Mouse (Mus musculus): ENCODE measurements at regions not wholly inside any gene's neighbourhood (a gene's known extent, or its start where the extent isn't known, plus 50 kb on each side); places are given as distances from the start of the nearest gene placed in this dataset.

GRCm38 (mm10) chr12:12607995-12608394, 333.7 kb downstream of the Mycn start:
- Histone ChIP-seq H3K36me3 (ENCODE audit: insufficient read depth, low read length) (no peaks in the 10 kb centered on the region), H3K4me3 (ENCODE audit: low read length) (no peak overlapping the region), H3K9me3 (ENCODE audit: low read length) (no peaks in the 10 kb centered on the region), H3K27ac (no peak overlapping the region), H3K4me2 (ENCODE audit: low read depth, low read length) (no peak overlapping the region), H3K27me3 (ENCODE audit: insufficient read depth, low read length) (no peaks in the 10 kb centered on the region), H3K9ac (replicated peaks; ENCODE audit: low read length) (no peak overlapping the region), H3K4me1 (ENCODE audit: insufficient read depth, low read length) (no peaks in the 10 kb centered on the region)
- ATAC-seq: no peak
- WGBS: 73% methylated on average over 4 of the region's 4 CpGs
- TF ChIP-seq CTCF (IDR thresholded peaks at IDR 0.05; ENCODE audit: low read depth): no peak
- DNase-seq (ENCODE audit: low spot score): no peak

GRCm38 (mm10) chr12:12606911-12607310, 334.8 kb downstream of the Mycn start:
- ATAC-seq (no peak), DNase-seq (ENCODE audit: low spot score) (no peak)
- Histone ChIP-seq H3K27me3 (ENCODE audit: insufficient read depth, low read length) (no peaks in the 10 kb centered on the region), H3K4me2 (ENCODE audit: low read depth, low read length) (no peak overlapping the region), H3K36me3 (ENCODE audit: insufficient read depth, low read length) (no peaks in the 10 kb centered on the region), H3K9ac (replicated peaks; ENCODE audit: low read length) (no peak overlapping the region), H3K27ac (no peak overlapping the region), H3K9me3 (ENCODE audit: low read length) (no peaks in the 10 kb centered on the region), H3K4me1 (ENCODE audit: insufficient read depth, low read length) (no peaks in the 10 kb centered on the region), H3K4me3 (ENCODE audit: low read length) (no peak overlapping the region)
- TF ChIP-seq CTCF (IDR thresholded peaks at IDR 0.05; ENCODE audit: low read depth): no peak
- 95% methylated on average over 6 of the region's 6 CpGs for WGBS

- 93% methylated on average over 3 of the region's 3 CpGs for WGBS
- TF ChIP-seq CTCF (IDR thresholded peaks at IDR 0.05; ENCODE audit: low read depth): no peak
- no peak overlapping the region for H3K4me3 ChIP-seq (ENCODE audit: low read length)
- no peaks in the 10 kb centered on the region for H3K9me3 ChIP-seq (ENCODE audit: low read length)
- H3K4me1 ChIP-seq (ENCODE audit: insufficient read depth, low read length): no peaks in the 10 kb centered on the region
- no peaks in the 10 kb centered on the region for H3K36me3 ChIP-seq (ENCODE audit: insufficient read depth, low read length)
- DNase-seq (ENCODE audit: low spot score) (no peak), ATAC-seq (no peak)
- no peak overlapping the region for H3K4me2 ChIP-seq (ENCODE audit: low read depth, low read length)
- no peak overlapping the region for H3K27ac ChIP-seq
- H3K27me3 ChIP-seq (ENCODE audit: insufficient read depth, low read length): no peaks in the 10 kb centered on the region
- H3K9ac ChIP-seq (replicated peaks; ENCODE audit: low read length): no peak overlapping the region
These were observed 336.2 kb downstream of the Mycn start for GRCm38 (mm10) chr12:12605495-12605894.

- Histone ChIP-seq H3K4me1 (ENCODE audit: insufficient read depth, low read length) (no peaks in the 10 kb centered on the region), H3K27ac (no peak overlapping the region), H3K4me2 (ENCODE audit: low read depth, low read length) (no peak overlapping the region), H3K9me3 (ENCODE audit: low read length) (no peaks in the 10 kb centered on the region), H3K4me3 (ENCODE audit: low read length) (no peak overlapping the region), H3K36me3 (ENCODE audit: insufficient read depth, low read length) (no peaks in the 10 kb centered on the region), H3K27me3 (ENCODE audit: insufficient read depth, low read length) (no peaks in the 10 kb centered on the region), H3K9ac (replicated peaks; ENCODE audit: low read length) (no peak overlapping the region)
- ATAC-seq (no peak), DNase-seq (ENCODE audit: low spot score) (no peak)
- TF ChIP-seq CTCF (IDR thresholded peaks at IDR 0.05; ENCODE audit: low read depth): no peak
- 49% methylated on average over 2 of the region's 2 CpGs for WGBS
These were observed 339.4 kb downstream of the Fam49a start for GRCm38 (mm10) chr12:12601362-12601761.

- H3K4me1 ChIP-seq (ENCODE audit: insufficient read depth, low read length): no peaks in the 10 kb centered on the region
- H3K4me3 ChIP-seq (ENCODE audit: low read length): no peak overlapping the region
- H3K27me3 ChIP-seq (ENCODE audit: insufficient read depth, low read length): no peaks in the 10 kb centered on the region
- H3K4me2 ChIP-seq (ENCODE audit: low read depth, low read length): no peak overlapping the region
- no peaks in the 10 kb centered on the region for H3K36me3 ChIP-seq (ENCODE audit: insufficient read depth, low read length)
- TF ChIP-seq CTCF (IDR thresholded peaks at IDR 0.05; ENCODE audit: low read depth): peak; percentile 47
- no peak for ATAC-seq
- no peak overlapping the region for H3K27ac ChIP-seq
- H3K9me3 ChIP-seq (ENCODE audit: low read length): no peaks in the 10 kb centered on the region
- no peak overlapping the region for H3K9ac ChIP-seq (replicated peaks; ENCODE audit: low read length)
- DNase-seq (ENCODE audit: low spot score): no peak
- WGBS: 89% methylated on average over 3 of the region's 3 CpGs
These were observed 333.5 kb downstream of the Fam49a start for GRCm38 (mm10) chr12:12595399-12595798.

GRCm38 (mm10) chr12:12594567-12594966, 332.6 kb downstream of the Fam49a start:
- H3K4me3 ChIP-seq (ENCODE audit: low read length): no peak overlapping the region
- no peak overlapping the region for H3K27ac ChIP-seq
- H3K9ac ChIP-seq (replicated peaks; ENCODE audit: low read length): no peak overlapping the region
- WGBS: 94% methylated on average over 3 of the region's 3 CpGs
- H3K4me2 ChIP-seq (ENCODE audit: low read depth, low read length): no peak overlapping the region
- no peaks in the 10 kb centered on the region for H3K9me3 ChIP-seq (ENCODE audit: low read length)
- TF ChIP-seq CTCF (IDR thresholded peaks at IDR 0.05; ENCODE audit: low read depth): no peak
- DNase-seq (ENCODE audit: low spot score) (no peak), ATAC-seq (no peak)
- no peaks in the 10 kb centered on the region for H3K27me3 ChIP-seq (ENCODE audit: insufficient read depth, low read length)
- H3K36me3 ChIP-seq (ENCODE audit: insufficient read depth, low read length): no peaks in the 10 kb centered on the region
- no peaks in the 10 kb centered on the region for H3K4me1 ChIP-seq (ENCODE audit: insufficient read depth, low read length)

GRCm38 (mm10) chr12:12593343-12593742, 331.4 kb downstream of the Fam49a start:
- Histone ChIP-seq H3K9ac (replicated peaks; ENCODE audit: low read length) (no peak overlapping the region), H3K27ac (no peak overlapping the region), H3K4me2 (ENCODE audit: low read depth, low read length) (no peak overlapping the region), H3K27me3 (ENCODE audit: insufficient read depth, low read length) (no peaks in the 10 kb centered on the region), H3K9me3 (ENCODE audit: low read length) (no peaks in the 10 kb centered on the region), H3K4me3 (ENCODE audit: low read length) (no peak overlapping the region), H3K36me3 (ENCODE audit: insufficient read depth, low read length) (no peaks in the 10 kb centered on the region), H3K4me1 (ENCODE audit: insufficient read depth, low read length) (no peaks in the 10 kb centered on the region)
- no peak for TF ChIP-seq CTCF (IDR thresholded peaks at IDR 0.05; ENCODE audit: low read depth)
- 84% methylated on average over 2 of the region's 2 CpGs for WGBS
- ATAC-seq: no peak
- DNase-seq (ENCODE audit: low spot score): no peak

Measured in hindbrain, postnatal 0 days (tissue).